Mouse (Mus musculus) brain, embryonic 14.5 days (tissue): ENCODE measurements at regions not wholly inside any gene's neighbourhood (a gene's known extent, or its start where the extent isn't known, plus 50 kb on each side); places are given as distances from the start of the nearest gene placed in this dataset.

Experiments
- CTCF ChIP-seq: fragments of 200-500 bp; IDR thresholded peaks from 2 replicates; pipeline ENCODE4 v1.5.1; 2012; ENCODE audit warnings: inconsistent platforms, mild to moderate bottlenecking, moderate library complexity, borderline replicate concordance; ENCODE audit not compliant: insufficient read depth, insufficient read length; ENCODE audit errors: extremely low read depth
- POLR2A ChIP-seq: fragments of 200-500 bp; IDR thresholded peaks from 2 replicates; pipeline ENCODE4 v1.6.1; 2012; ENCODE audit warnings: mild to moderate bottlenecking, inconsistent platforms, borderline replicate concordance; ENCODE audit not compliant: poor library complexity, insufficient read depth, insufficient read length, severe bottlenecking; ENCODE audit errors: extremely low read depth

DNA sequence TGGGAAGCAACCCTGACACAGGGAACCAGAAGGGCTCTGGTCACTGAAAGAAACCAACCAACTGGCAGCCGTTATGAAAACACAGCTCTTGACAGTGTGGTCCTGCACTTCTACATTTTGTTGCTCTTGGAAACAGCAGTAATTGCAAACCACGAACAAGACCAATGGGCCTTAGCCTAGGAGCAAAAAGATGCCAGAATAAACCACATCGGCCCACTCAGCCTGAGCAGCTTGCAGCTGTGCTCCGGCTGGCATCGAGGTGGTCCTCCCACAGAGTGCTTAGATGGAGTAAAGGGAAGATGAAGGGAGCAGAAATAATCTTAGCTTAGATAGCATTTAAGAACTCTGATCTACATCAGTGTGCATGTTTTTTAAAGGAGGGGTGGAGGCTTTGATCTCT is 138.0 kb downstream of the Usp46 start:
- TF ChIP-seq CTCF (no peak), POLR2A (no peak)
